Mouse (Mus musculus): ENCODE measurements around the gene Srxn1. TPM values are rescaled to one million over a fixed set of nuclear protein-coding genes. Genes with fewer than 3 reads are reported as not detected.
A peak's percentile ranks its signal among the peaks of the same experiment; 100 is the strongest.
"Not testable (repeated sequence)": the region's sequence is repeated elsewhere in the genome, so short reads cannot be mapped to it uniquely, and the experiment has no call there.

Gene Srxn1
- polyA plus RNA-seq (2015; fragmentation: Nextera tagmentation; extraction: Ambion mirVana) = 28.4 and 31.4 TPM in 2 replicates

GRCm38 (mm10) chr2:152105318-152106224 lies at the start of gene Srxn1:
TSS of gene Srxn1 (plus strand) at chr2:152105516.
- H3K36me3 ChIP-seq (ENCODE audit: control insufficient read depth, insufficient read depth, low read length) = no peaks in the 10 kb centered on the region
- peak within 1 kb of the TSS; percentile 85 for H3K4me2 ChIP-seq (replicated peaks; ENCODE audit: low read depth)
- peak within 1 kb of the TSS; percentile 70 for H3K4me3 ChIP-seq (ENCODE audit: low read depth, low read length)
- H3K4me1 ChIP-seq (replicated peaks; ENCODE audit: control insufficient read depth, insufficient read depth) = 0 out of 2 replicates have a peak, but pooled peaks cover 2% of the 10 kb centered on the region
- peak within 1 kb of the TSS; percentile 79 for H3K27ac ChIP-seq (replicated peaks)
- H3K9me3 ChIP-seq (ENCODE audit: control insufficient read depth, low read length) = no peaks in the 10 kb centered on the region
- peak; percentile 92 for DNase-seq (ENCODE audit: low spot score)
- TF ChIP-seq EP300 (optimal IDR thresholded peaks at IDR 0.05) (no peak), CTCF (IDR thresholded peaks at IDR 0.05; ENCODE audit: low read depth) (peak; percentile 77)
- peak; percentile 96 for ATAC-seq (ENCODE audit: low FRiP score, low TSS enrichment)
- peak within 1 kb of the TSS; percentile 91 for H3K9ac ChIP-seq (ENCODE audit: low read length)
- WGBS = 1% methylated on average over 69 of the region's 84 CpGs
- H3K27me3 ChIP-seq (ENCODE audit: control insufficient read depth, insufficient read depth, low read length) = no peaks in the 10 kb centered on the region

DNA sequence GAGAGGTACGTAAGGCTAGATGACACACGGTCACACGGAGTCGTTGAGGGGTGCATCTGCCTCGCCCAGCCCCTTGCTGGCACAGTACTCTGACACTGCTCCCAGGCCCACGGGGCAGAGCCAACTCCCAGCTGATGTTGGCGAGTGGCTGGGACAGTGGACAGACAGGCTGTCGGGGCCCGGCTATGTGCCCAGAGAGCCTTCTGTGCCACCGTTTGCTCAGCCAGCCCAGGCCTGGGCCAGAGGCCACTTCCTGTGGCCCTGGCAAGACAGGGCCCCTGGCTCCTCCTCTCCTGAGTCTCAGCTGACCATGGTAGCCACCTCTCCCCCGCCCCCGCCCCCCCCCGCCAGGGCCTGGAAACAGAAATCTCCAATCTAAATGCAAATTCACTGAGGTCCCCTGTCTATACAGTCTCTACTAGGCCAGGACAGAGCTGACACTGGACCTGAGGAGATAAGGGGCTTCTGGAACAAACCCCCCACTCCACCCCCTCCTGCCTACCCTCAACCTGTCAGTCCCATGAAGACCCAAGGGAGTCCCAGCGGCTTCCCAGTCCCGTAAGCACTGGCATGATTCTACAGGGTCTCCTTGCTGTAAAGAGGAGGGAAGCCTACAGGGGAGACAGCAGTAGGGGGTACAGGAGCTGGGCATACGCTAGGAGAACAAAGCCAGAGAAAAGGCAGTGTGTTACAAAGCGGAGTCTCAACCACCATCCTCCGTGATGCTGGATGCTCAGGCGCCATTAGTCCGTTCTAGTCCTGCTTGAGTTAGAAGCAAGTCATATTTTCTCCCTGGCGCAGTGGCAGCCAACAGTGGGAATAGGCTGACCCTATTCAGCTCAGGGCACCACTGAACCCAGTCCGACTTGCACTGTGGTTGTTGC lies 48.7 kb upstream of the Srxn1 start:
- ATAC-seq (ENCODE audit: low FRiP score, low TSS enrichment) (no peak), DNase-seq (ENCODE audit: low spot score) (no peak)
- WGBS = 72% methylated on average over 20 of the region's 22 CpGs
- Histone ChIP-seq H3K9me3 (ENCODE audit: control insufficient read depth, low read length) (no peaks in the 10 kb centered on the region), H3K9ac (ENCODE audit: low read length) (no peak overlapping the region), H3K4me1 (replicated peaks; ENCODE audit: control insufficient read depth, insufficient read depth) (no peaks in the 10 kb centered on the region), H3K27me3 (ENCODE audit: control insufficient read depth, insufficient read depth, low read length) (no peaks in the 10 kb centered on the region), H3K4me2 (replicated peaks; ENCODE audit: low read depth) (no peak overlapping the region), H3K27ac (replicated peaks) (no peak overlapping the region), H3K4me3 (ENCODE audit: low read depth, low read length) (no peak overlapping the region), H3K36me3 (ENCODE audit: control insufficient read depth, insufficient read depth, low read length) (no peaks in the 10 kb centered on the region)
- TF ChIP-seq CTCF (IDR thresholded peaks at IDR 0.05; ENCODE audit: low read depth) (no peak), EP300 (optimal IDR thresholded peaks at IDR 0.05) (no peak)

DNA sequence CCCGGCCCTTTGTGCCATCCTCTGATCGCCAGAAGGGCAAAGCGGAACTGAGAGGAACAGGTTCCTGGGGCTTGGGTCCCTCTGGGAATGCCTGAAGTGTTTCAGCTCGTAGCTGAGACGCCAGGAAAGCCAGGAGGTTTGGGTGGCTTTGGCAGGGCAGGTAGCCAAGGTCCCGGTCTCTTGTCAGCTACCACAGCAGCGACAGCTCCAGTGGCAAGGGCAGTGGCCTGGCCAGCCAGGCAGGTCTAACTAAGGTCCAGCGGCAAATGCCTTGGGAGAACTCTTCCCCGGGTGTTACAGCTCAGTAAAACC lies 48.1 kb upstream of the Srxn1 start:
- no peak overlapping the region for H3K27ac ChIP-seq (replicated peaks)
- ATAC-seq (ENCODE audit: low FRiP score, low TSS enrichment) = no peak
- no peaks in the 10 kb centered on the region for H3K36me3 ChIP-seq (ENCODE audit: control insufficient read depth, insufficient read depth, low read length)
- no peaks in the 10 kb centered on the region for H3K9me3 ChIP-seq (ENCODE audit: control insufficient read depth, low read length)
- 69% methylated on average over 9 of the region's 9 CpGs for WGBS
- no peaks in the 10 kb centered on the region for H3K4me1 ChIP-seq (replicated peaks; ENCODE audit: control insufficient read depth, insufficient read depth)
- TF ChIP-seq CTCF (IDR thresholded peaks at IDR 0.05; ENCODE audit: low read depth) = no peak
- no peak for TF ChIP-seq EP300 (optimal IDR thresholded peaks at IDR 0.05)
- no peak overlapping the region for H3K9ac ChIP-seq (ENCODE audit: low read length)
- no peaks in the 10 kb centered on the region for H3K27me3 ChIP-seq (ENCODE audit: control insufficient read depth, insufficient read depth, low read length)
- no peak overlapping the region for H3K4me3 ChIP-seq (ENCODE audit: low read depth, low read length)
- H3K4me2 ChIP-seq (replicated peaks; ENCODE audit: low read depth) = no peak overlapping the region
- no peak for DNase-seq (ENCODE audit: low spot score)

GRCm38 (mm10) chr2:152062817-152063216 lies 42.5 kb upstream of the Srxn1 start:
- H3K36me3 ChIP-seq (ENCODE audit: control insufficient read depth, insufficient read depth, low read length); H3K4me1 ChIP-seq (replicated peaks; ENCODE audit: control insufficient read depth, insufficient read depth); ATAC-seq (ENCODE audit: low FRiP score, low TSS enrichment); H3K9ac ChIP-seq (ENCODE audit: low read length); H3K4me2 ChIP-seq (replicated peaks; ENCODE audit: low read depth); H3K4me3 ChIP-seq (ENCODE audit: low read depth, low read length); H3K27ac ChIP-seq (replicated peaks); H3K9me3 ChIP-seq (ENCODE audit: control insufficient read depth, low read length); DNase-seq (ENCODE audit: low spot score); H3K27me3 ChIP-seq (ENCODE audit: control insufficient read depth, insufficient read depth, low read length): not testable (repeated sequence)
- WGBS = 75% methylated on average over 3 of the region's 3 CpGs

DNA sequence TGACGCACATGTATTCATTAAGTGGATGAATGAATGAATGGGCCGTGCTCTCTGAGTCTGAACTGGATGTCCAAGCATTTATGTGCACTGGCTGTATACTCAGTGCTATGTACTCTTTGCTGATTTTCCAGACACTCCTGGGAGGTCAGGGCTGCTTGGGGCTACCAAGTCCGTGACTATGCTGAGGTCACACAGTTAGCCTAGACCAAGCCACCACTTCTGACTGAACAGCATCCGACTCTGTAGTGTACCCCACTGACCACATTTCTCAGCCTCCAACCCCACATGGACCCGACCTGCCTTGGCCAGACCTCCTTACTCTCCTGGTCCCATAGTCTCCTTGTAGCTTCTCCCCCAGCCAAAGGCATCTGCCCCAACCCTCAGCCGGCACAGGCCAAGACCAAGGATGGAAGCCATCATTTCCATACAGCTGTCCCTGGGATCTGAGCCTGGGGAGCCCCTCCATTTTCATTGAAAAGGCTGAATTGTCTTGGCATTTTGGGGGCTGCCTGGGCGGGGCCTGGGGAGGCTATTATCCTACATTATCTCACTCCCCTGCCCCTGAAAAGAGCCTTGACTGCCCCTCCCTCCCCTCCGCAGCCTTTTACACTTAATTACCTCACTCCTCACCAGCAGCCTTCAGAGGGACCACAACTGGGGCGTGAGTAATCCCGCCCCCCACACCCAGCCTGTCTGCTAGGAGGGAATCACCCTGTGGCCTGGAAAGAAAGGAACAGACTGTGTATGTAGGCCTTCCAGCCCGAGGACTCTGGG lies 36.5 kb upstream of the Srxn1 start:
- no peak for ATAC-seq (ENCODE audit: low FRiP score, low TSS enrichment)
- DNase-seq (ENCODE audit: low spot score) = no peak
- Histone ChIP-seq H3K4me1 (replicated peaks; ENCODE audit: control insufficient read depth, insufficient read depth) (no peaks in the 10 kb centered on the region), H3K27ac (replicated peaks) (no peak overlapping the region), H3K4me3 (ENCODE audit: low read depth, low read length) (no peak overlapping the region), H3K4me2 (replicated peaks; ENCODE audit: low read depth) (no peak overlapping the region), H3K36me3 (ENCODE audit: control insufficient read depth, insufficient read depth, low read length) (no peaks in the 10 kb centered on the region), H3K9ac (ENCODE audit: low read length) (no peak overlapping the region), H3K9me3 (ENCODE audit: control insufficient read depth, low read length) (no peaks in the 10 kb centered on the region), H3K27me3 (ENCODE audit: control insufficient read depth, insufficient read depth, low read length) (no peaks in the 10 kb centered on the region)
- WGBS = 51% methylated on average over 11 of the region's 11 CpGs
- TF ChIP-seq EP300 (optimal IDR thresholded peaks at IDR 0.05) = no peak
- no peak for TF ChIP-seq CTCF (IDR thresholded peaks at IDR 0.05; ENCODE audit: low read depth)
